Mouse (Mus musculus) kidney, adult 8-10 months (tissue): ENCODE measurements around the gene Sv2b.
"Not testable (repeated sequence)": the region's sequence is repeated elsewhere in the genome, so short reads cannot be mapped to it uniquely, and the experiment has no call there.

ENCODE experiments used
- DNase-seq, 2 experiments: peaks; one replicate each; pipeline ENCODE4 v3.0.0; 2022

Gene Sv2b

GRCm38 (mm10) chr7:75207965-75208644 is 101.0 kb downstream of the Sv2b start:
- no peak for DNase-seq

- no peak for DNase-seq
Measured at GRCm38 (mm10) chr7:75206671-75207070, 102.4 kb downstream of the Sv2b start.

- no peak for DNase-seq
Measured at GRCm38 (mm10) chr7:75205386-75205785, 103.7 kb downstream of the Sv2b start.

- DNase-seq, result not testable (repeated sequence)
Measured at GRCm38 (mm10) chr7:75194919-75195230, 114.2 kb downstream of the Sv2b start.

GRCm38 (mm10) chr7:75194158-75194918 is 114.7 kb downstream of the Sv2b start:
- no peak for DNase-seq

- no peak for DNase-seq
Measured at GRCm38 (mm10) chr7:75190192-75190591, 118.9 kb downstream of the Sv2b start.

- DNase-seq, result no peak
Measured at GRCm38 (mm10) chr7:75175042-75175441, 134.0 kb downstream of the Sv2b start.

GRCm38 (mm10) chr7:75167481-75167880 is 141.6 kb downstream of the Sv2b start:
- no peak for DNase-seq

- no peak for DNase-seq
Measured at GRCm38 (mm10) chr7:75147174-75147573, 161.9 kb downstream of the Sv2b start.

GRCm38 (mm10) chr7:75142800-75143199 is 166.3 kb downstream of the Sv2b start:
- no peak for DNase-seq

GRCm38 (mm10) chr7:75141919-75142700 is 167.0 kb downstream of the Sv2b start:
- no peak for DNase-seq

- DNase-seq, result no peak
Measured at GRCm38 (mm10) chr7:75139306-75139705, 169.8 kb downstream of the Sv2b start.

GRCm38 (mm10) chr7:75134710-75135617 is 174.1 kb downstream of the Sv2b start:
- no peak for DNase-seq

GRCm38 (mm10) chr7:75128036-75128435 is 181.0 kb downstream of the Sv2b start:
- no peak for DNase-seq

- no peak for DNase-seq
Measured at GRCm38 (mm10) chr7:75124067-75124466, 185.0 kb downstream of the Sv2b start.

- peak; percentile 15 to 28 for DNase-seq
Measured at GRCm38 (mm10) chr7:75118022-75118673, 190.9 kb downstream of the Sv2b start.

GRCm38 (mm10) chr7:75110689-75111088 is 198.4 kb downstream of the Sv2b start:
- DNase-seq, result peak; percentile 41 to 55

- peak; percentile 22 to 54 for DNase-seq
Measured at GRCm38 (mm10) chr7:75107441-75107840, 201.6 kb downstream of the Sv2b start.

GRCm38 (mm10) chr7:75103900-75104299 is 205.2 kb downstream of the Sv2b start:
- no peak for DNase-seq

- DNase-seq, result no peak
Measured at GRCm38 (mm10) chr7:75102536-75103332, 206.3 kb downstream of the Sv2b start.

- DNase-seq, result no peak
Measured at GRCm38 (mm10) chr7:75085473-75085872, 223.6 kb downstream of the Sv2b start.
